Mouse (Mus musculus): ENCODE measurements around the gene Ugt1a8. TPM values are rescaled to one million over a fixed set of nuclear protein-coding genes. Genes with fewer than 3 reads are reported as not detected.
"Not testable (repeated sequence)": the region's sequence is repeated elsewhere in the genome, so short reads cannot be mapped to it uniquely, and the experiment has no call there.

Gene Ugt1a8
- polyA plus RNA-seq, 1 experiment from 2014 or later, result not detected

DNA sequence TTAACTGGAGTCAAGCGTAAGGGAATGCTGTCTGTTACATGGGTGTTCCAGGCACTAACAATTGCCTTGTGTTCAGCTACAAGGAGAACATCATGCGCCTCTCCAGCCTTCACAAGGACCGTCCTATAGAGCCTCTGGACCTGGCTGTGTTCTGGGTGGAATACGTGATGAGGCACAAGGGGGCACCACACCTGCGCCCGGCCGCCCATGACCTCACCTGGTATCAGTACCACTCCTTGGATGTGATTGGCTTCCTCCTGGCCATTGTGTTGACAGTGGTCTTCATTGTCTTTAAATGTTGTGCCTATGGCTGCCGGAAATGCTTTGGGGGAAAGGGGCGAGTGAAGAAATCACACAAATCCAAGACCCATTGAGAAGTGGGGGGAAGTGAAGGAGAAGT is 130.4 kb downstream of the Ugt1a8 start:
- ATAC-seq (ENCODE audit: insufficient read depth), result no peak
- H3K9ac ChIP-seq, result no peak overlapping the region
- no peaks in the 10 kb centered on the region for H3K4me1 ChIP-seq (ENCODE audit: insufficient read depth)
- WGBS, result 71% methylated on average over 9 of the region's 9 CpGs
- TF ChIP-seq CTCF (IDR thresholded peaks at IDR 0.05; ENCODE audit: low read depth), result no peak
- no peak overlapping the region for H3K4me3 ChIP-seq (ENCODE audit: low read depth, low read length)
- H3K27ac ChIP-seq (ENCODE audit: low read depth), result no peak overlapping the region
- peaks cover 48% of the 10 kb centered on the region for H3K9me3 ChIP-seq (ENCODE audit: low read depth, low read length)
- H3K4me2 ChIP-seq, result no peak overlapping the region
- peak; percentile 11 for DNase-seq
- no peaks in the 10 kb centered on the region for H3K36me3 ChIP-seq (ENCODE audit: insufficient read depth)
- H3K27me3 ChIP-seq (ENCODE audit: insufficient read depth, low read length), result no peaks in the 10 kb centered on the region

- DNase-seq (no peak), ATAC-seq (ENCODE audit: insufficient read depth) (no peak)
- Histone ChIP-seq H3K4me3 (ENCODE audit: low read depth, low read length) (no peak overlapping the region), H3K9ac (no peak overlapping the region), H3K4me1 (ENCODE audit: insufficient read depth) (no peaks in the 10 kb centered on the region), H3K9me3 (ENCODE audit: low read depth, low read length) (peaks cover 43% of the 10 kb centered on the region), H3K36me3 (ENCODE audit: insufficient read depth) (no peaks in the 10 kb centered on the region), H3K27me3 (ENCODE audit: insufficient read depth, low read length) (no peaks in the 10 kb centered on the region), H3K4me2 (no peak overlapping the region), H3K27ac (ENCODE audit: low read depth) (no peak overlapping the region)
- 49% methylated on average over 4 of the region's 4 CpGs for WGBS
- no peak for TF ChIP-seq CTCF (IDR thresholded peaks at IDR 0.05; ENCODE audit: low read depth)
These were observed 131.0 kb downstream of the Ugt1a8 start for GRCm38 (mm10) chr1:88218591-88218990.

DNA sequence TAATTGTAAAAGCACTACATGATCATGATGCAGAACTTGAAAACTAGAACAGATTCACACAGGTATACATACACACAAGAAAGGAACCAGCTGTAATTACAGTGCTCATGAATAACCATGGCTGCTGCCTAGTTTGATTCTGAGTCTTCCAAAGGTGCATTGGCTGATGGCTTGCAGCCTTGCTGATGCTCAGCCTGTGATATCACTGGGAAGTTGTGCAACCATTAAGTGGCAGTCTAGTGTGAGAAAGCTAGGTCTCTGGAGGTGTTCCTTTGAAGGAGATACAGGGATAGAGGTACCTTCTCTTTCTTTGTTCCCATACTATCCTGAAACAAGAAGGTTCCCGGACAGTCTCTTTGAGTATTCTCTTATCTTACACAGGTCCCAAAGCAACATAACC is 131.4 kb downstream of the Ugt1a8 start:
- ATAC-seq (ENCODE audit: insufficient read depth), result no peak
- 18% methylated on average over 1 of the region's 1 CpGs for WGBS
- Histone ChIP-seq H3K4me1 (ENCODE audit: insufficient read depth) (no peaks in the 10 kb centered on the region), H3K27ac (ENCODE audit: low read depth) (no peak overlapping the region), H3K27me3 (ENCODE audit: insufficient read depth, low read length) (no peaks in the 10 kb centered on the region), H3K9ac (no peak overlapping the region), H3K9me3 (ENCODE audit: low read depth, low read length) (peaks cover 38% of the 10 kb centered on the region), H3K36me3 (ENCODE audit: insufficient read depth) (no peaks in the 10 kb centered on the region), H3K4me3 (ENCODE audit: low read depth, low read length) (no peak overlapping the region), H3K4me2 (no peak overlapping the region)
- no peak for TF ChIP-seq CTCF (IDR thresholded peaks at IDR 0.05; ENCODE audit: low read depth)
- DNase-seq, result peak; percentile 8

- Histone ChIP-seq H3K27ac (ENCODE audit: low read depth) (no peak overlapping the region), H3K4me2 (no peak overlapping the region), H3K4me3 (ENCODE audit: low read depth, low read length) (no peak overlapping the region), H3K9me3 (ENCODE audit: low read depth, low read length) (peaks cover 26% of the 10 kb centered on the region), H3K27me3 (ENCODE audit: insufficient read depth, low read length) (no peaks in the 10 kb centered on the region), H3K4me1 (ENCODE audit: insufficient read depth) (no peaks in the 10 kb centered on the region), H3K9ac (no peak overlapping the region), H3K36me3 (ENCODE audit: insufficient read depth) (no peaks in the 10 kb centered on the region)
- no peak for TF ChIP-seq CTCF (IDR thresholded peaks at IDR 0.05; ENCODE audit: low read depth)
- DNase-seq (no peak), ATAC-seq (ENCODE audit: insufficient read depth) (no peak)
These were observed 132.7 kb downstream of the Ugt1a8 start for GRCm38 (mm10) chr1:88220336-88220735.

DNA sequence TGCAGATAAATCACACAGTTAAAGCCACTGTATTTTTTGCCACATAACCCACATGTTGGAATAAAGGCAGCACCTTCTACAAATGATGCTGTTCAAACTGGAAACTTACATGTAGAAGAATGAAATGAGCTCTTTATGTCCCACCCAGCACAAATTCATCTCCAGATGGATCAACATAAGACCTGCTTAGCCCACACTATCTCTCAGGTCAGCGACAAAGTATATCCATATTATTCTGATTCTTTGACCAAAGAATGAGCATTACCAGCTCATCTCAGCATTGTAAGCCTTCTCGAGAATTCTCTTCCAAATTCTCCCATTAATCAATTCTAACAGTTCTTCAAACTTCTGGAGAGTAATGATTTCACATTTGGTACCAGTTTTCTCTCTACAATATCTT is 134.6 kb downstream of the Ugt1a8 start:
- H3K9me3 ChIP-seq (ENCODE audit: low read depth, low read length), result peaks cover 28% of the 10 kb centered on the region
- no peaks in the 10 kb centered on the region for H3K27me3 ChIP-seq (ENCODE audit: insufficient read depth, low read length)
- ATAC-seq (ENCODE audit: insufficient read depth) (no peak), DNase-seq (no peak)
- 39% methylated on average over 2 of the region's 2 CpGs for WGBS
- H3K4me3 ChIP-seq (ENCODE audit: low read depth, low read length), result no peak overlapping the region
- no peak overlapping the region for H3K27ac ChIP-seq (ENCODE audit: low read depth)
- no peaks in the 10 kb centered on the region for H3K4me1 ChIP-seq (ENCODE audit: insufficient read depth)
- no peaks in the 10 kb centered on the region for H3K36me3 ChIP-seq (ENCODE audit: insufficient read depth)
- TF ChIP-seq CTCF (IDR thresholded peaks at IDR 0.05; ENCODE audit: low read depth), result no peak
- H3K4me2 ChIP-seq, result no peak overlapping the region
- H3K9ac ChIP-seq, result no peak overlapping the region

GRCm38 (mm10) chr1:88223011-88223515 is 135.4 kb downstream of the Ugt1a8 start:
- DNase-seq; H3K4me1 ChIP-seq (ENCODE audit: insufficient read depth): not testable (repeated sequence)

GRCm38 (mm10) chr1:88223591-88223990 is 136.0 kb downstream of the Ugt1a8 start:
- H3K9ac ChIP-seq, result no peak overlapping the region
- H3K4me3 ChIP-seq (ENCODE audit: low read depth, low read length), result no peak overlapping the region
- no peak for TF ChIP-seq CTCF (IDR thresholded peaks at IDR 0.05; ENCODE audit: low read depth)
- no peaks in the 10 kb centered on the region for H3K36me3 ChIP-seq (ENCODE audit: insufficient read depth)
- no peaks in the 10 kb centered on the region for H3K4me1 ChIP-seq (ENCODE audit: insufficient read depth)
- no peaks in the 10 kb centered on the region for H3K27me3 ChIP-seq (ENCODE audit: insufficient read depth, low read length)
- H3K9me3 ChIP-seq (ENCODE audit: low read depth, low read length), result peaks cover 36% of the 10 kb centered on the region
- no peak overlapping the region for H3K27ac ChIP-seq (ENCODE audit: low read depth)
- ATAC-seq (ENCODE audit: insufficient read depth), result no peak
- 41% methylated on average over 1 of the region's 1 CpGs for WGBS
- DNase-seq, result no peak
- H3K4me2 ChIP-seq, result no peak overlapping the region

More at GRCm38 (mm10) chr1:88223011-88223515, 135.4 kb downstream of the Ugt1a8 start:
- ATAC-seq (ENCODE audit: insufficient read depth); H3K4me3 ChIP-seq (ENCODE audit: low read depth, low read length); H3K27ac ChIP-seq (ENCODE audit: low read depth); H3K9ac ChIP-seq; H3K4me2 ChIP-seq; H3K27me3 ChIP-seq (ENCODE audit: insufficient read depth, low read length); H3K36me3 ChIP-seq (ENCODE audit: insufficient read depth): not testable (repeated sequence)
- peaks cover 31% of the 10 kb centered on the region for H3K9me3 ChIP-seq (ENCODE audit: low read depth, low read length)
